Mouse (Mus musculus): ENCODE measurements around the gene Nab2. TPM values are rescaled to one million over a fixed set of nuclear protein-coding genes. Genes with fewer than 3 reads are reported as not detected.

Gene Nab2
- total and polyA plus RNA-seq, 3 experiments, result 29.1 to 37.1 TPM; not detected in 1

GRCm38 (mm10) chr10:127664166-127664565 is 4.2 kb downstream of the Nab2 start:
- Histone ChIP-seq H3K79me2 (ENCODE audit: control insufficient read depth, insufficient read depth, low read length, poor library complexity) (peaks cover 22% of the 10 kb centered on the region), H3K4me3 (ENCODE audit: control insufficient read depth in 1 of 2, insufficient read depth in 1 of 2, low read depth in 2 of 2, low read length in 2 of 2) (no peak overlapping the region), H3K36me3 (ENCODE audit: control insufficient read depth in 1 of 2, insufficient read depth in 2 of 2, low read length in 2 of 2) (peaks cover 0 to 28% of the 10 kb centered on the region in 2 experiments; a peak in 2 of 4 replicates), H3K9ac (ENCODE audit: control insufficient read depth, low read depth, low read length, poor library complexity, severe bottlenecking) (peak overlapping the region; percentile 8; the same call in 1 of the 2 replicates), H3K27ac (ENCODE audit: control insufficient read depth, low read depth, low read length) (no peak overlapping the region), H3K27me3 (ENCODE audit: control insufficient read depth in 1 of 2, insufficient read depth in 2 of 2, low read length in 2 of 2) (no peaks in the 10 kb centered on the region), H3K9me3 (replicated peaks; ENCODE audit: insufficient read depth, low read length) (no peaks in the 10 kb centered on the region), H3K4me1 (ENCODE audit: control insufficient read depth in 1 of 2, insufficient read depth in 2 of 2, low read length in 2 of 2) (peaks cover 3 to 37% of the 10 kb centered on the region in 2 experiments; a peak in 3 of 4 replicates)
- DNase-seq (ENCODE audit: low read depth, low spot score), result no peak
- TF ChIP-seq ZKSCAN1 (IDR thresholded peaks at IDR 0.05; ENCODE audit: low read depth, low read length), result no peak
- TF ChIP-seq ZNF384 (IDR thresholded peaks at IDR 0.05; ENCODE audit: low read depth, low read length), result no peak
- TF ChIP-seq NELFE (IDR thresholded peaks at IDR 0.05; ENCODE audit: low read depth, low read length), result no peak
- TF ChIP-seq MAX (IDR thresholded peaks at IDR 0.05; ENCODE audit: low read length), result no peak
- no peak for TF ChIP-seq CHD2 (IDR thresholded peaks at IDR 0.05; ENCODE audit: low read length)
- TF ChIP-seq ZMIZ1 (IDR thresholded peaks at IDR 0.05; ENCODE audit: low read depth, low read length), result no peak
- no peak for TF ChIP-seq POLR2A (IDR thresholded peaks at IDR 0.05; ENCODE audit: control insufficient read depth in 1 of 2, insufficient read depth in 1 of 2, low read depth in 1 of 2, low read length in 2 of 2, poor library complexity in 1 of 2)
- TF ChIP-seq JUND (IDR thresholded peaks at IDR 0.05; ENCODE audit: low read depth, low read length), result no peak
- TF ChIP-seq RAD21 (IDR thresholded peaks at IDR 0.05; ENCODE audit: low read depth, low read length), result no peak
- TF ChIP-seq MAZ (IDR thresholded peaks at IDR 0.05; ENCODE audit: low read depth, low read length), result no peak
- no peak for TF ChIP-seq MXI1 (IDR thresholded peaks at IDR 0.05; ENCODE audit: low read depth, low read length)
- no peak for TF ChIP-seq ELF1 (IDR thresholded peaks at IDR 0.05; ENCODE audit: low read depth, low read length)
- TF ChIP-seq BHLHE40 (IDR thresholded peaks at IDR 0.05; ENCODE audit: borderline replicate concordance, low read depth, low read length), result no peak
- no peak for TF ChIP-seq MYB (IDR thresholded peaks at IDR 0.05; ENCODE audit: low read depth, low read length)
- TF ChIP-seq CHD1 (IDR thresholded peaks at IDR 0.05; ENCODE audit: low read depth, low read length), result no peak
- TF ChIP-seq KAT2A (conservative IDR thresholded peaks at IDR 0.05; ENCODE audit: low read depth, low read length), result no peak
- TF ChIP-seq ETS1 (IDR thresholded peaks at IDR 0.05; ENCODE audit: low read depth, low read length), result no peak
- TF ChIP-seq USF2 (IDR thresholded peaks at IDR 0.05; ENCODE audit: borderline replicate concordance in 1 of 2, insufficient read depth in 1 of 2, low read depth in 1 of 2, low read length in 2 of 2), result no peak

GRCm38 (mm10) chr10:127663590-127663989 is 4.8 kb downstream of the Nab2 start:
- no peak for DNase-seq (ENCODE audit: low read depth, low spot score)
- Histone ChIP-seq H3K4me3 (ENCODE audit: control insufficient read depth in 1 of 2, insufficient read depth in 1 of 2, low read depth in 2 of 2, low read length in 2 of 2) (no peak overlapping the region), H3K9me3 (replicated peaks; ENCODE audit: insufficient read depth, low read length) (no peaks in the 10 kb centered on the region), H3K27ac (ENCODE audit: control insufficient read depth, low read depth, low read length) (no peak overlapping the region), H3K4me1 (ENCODE audit: control insufficient read depth in 1 of 2, insufficient read depth in 2 of 2, low read length in 2 of 2) (peaks cover 3 to 35% of the 10 kb centered on the region in 2 experiments; a peak in 3 of 4 replicates), H3K79me2 (ENCODE audit: control insufficient read depth, insufficient read depth, low read length, poor library complexity) (peaks cover 22% of the 10 kb centered on the region), H3K9ac (ENCODE audit: control insufficient read depth, low read depth, low read length, poor library complexity, severe bottlenecking) (no peak overlapping the region), H3K27me3 (ENCODE audit: control insufficient read depth in 1 of 2, insufficient read depth in 2 of 2, low read length in 2 of 2) (no peaks in the 10 kb centered on the region), H3K36me3 (ENCODE audit: control insufficient read depth in 1 of 2, insufficient read depth in 2 of 2, low read length in 2 of 2) (peaks cover 0 to 25% of the 10 kb centered on the region in 2 experiments; a peak in 2 of 4 replicates)
- TF ChIP-seq ZNF384 (IDR thresholded peaks at IDR 0.05; ENCODE audit: low read depth, low read length) (no peak), ZC3H11A (IDR thresholded peaks at IDR 0.05; ENCODE audit: low read depth, low read length) (no peak), EP300 (IDR thresholded peaks at IDR 0.05; ENCODE audit: low read depth in 1 of 2, low read length in 2 of 2) (no peak), SIN3A (IDR thresholded peaks at IDR 0.05; ENCODE audit: low read length) (no peak), E2F4 (IDR thresholded peaks at IDR 0.05; ENCODE audit: borderline replicate concordance, low read depth, low read length) (no peak), TAL1 (IDR thresholded peaks at IDR 0.05; ENCODE audit: low read length) (no peak)
